Mouse (Mus musculus): Measurements from ENCODE around the gene Plekha3. TPM values are rescaled to one million over a fixed set of nuclear protein-coding genes. Genes with fewer than 3 reads are reported as not detected.
A peak's percentile ranks its signal among the peaks of the same experiment; 100 is the strongest.

Plekha3 gene
- polyA plus RNA-seq (2015; fragmentation: Nextera tagmentation; extraction: Ambion mirVana): 9.5 TPM in 2 replicates

DNA sequence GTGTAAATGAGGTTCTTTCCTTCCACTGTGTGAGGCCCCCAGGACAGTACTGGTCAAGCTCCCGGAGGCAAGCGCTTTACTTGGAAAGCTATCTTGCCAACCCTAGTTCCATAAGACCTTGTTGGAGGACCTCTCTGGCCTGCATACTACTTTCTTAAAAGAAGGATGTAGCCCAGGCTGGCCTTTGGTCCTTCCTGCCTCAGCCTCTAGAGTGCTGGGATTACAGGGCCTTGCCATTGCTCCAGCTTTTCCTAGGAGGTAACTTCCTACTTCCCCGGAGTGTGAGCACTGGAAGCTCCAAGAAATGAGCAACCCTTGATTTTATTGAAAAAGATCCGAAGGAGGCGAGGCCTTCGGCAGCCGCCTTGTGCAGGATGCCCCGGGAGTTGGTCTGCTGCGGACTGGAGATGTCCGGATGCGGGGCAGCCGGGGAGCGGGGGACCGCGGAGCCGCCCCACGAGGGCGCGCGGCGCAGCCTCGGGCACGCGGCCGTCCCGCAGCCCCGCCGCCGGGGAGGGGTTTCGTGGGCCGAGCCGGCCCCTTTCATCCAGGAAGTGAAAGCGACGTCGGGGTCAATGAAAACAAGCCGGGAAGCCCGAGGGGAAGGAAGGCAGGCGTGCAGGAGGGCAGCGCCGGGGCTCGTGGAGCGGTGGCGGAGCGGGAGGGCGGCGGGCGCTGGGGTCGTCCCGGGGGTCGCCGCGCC is at the start of gene Plekha3:
Plekha3 (plus strand) TSS at position 557 of the 703 bp plus-strand sequence.
- 4% methylated on average over 46 of the region's 52 CpGs for WGBS

DNA sequence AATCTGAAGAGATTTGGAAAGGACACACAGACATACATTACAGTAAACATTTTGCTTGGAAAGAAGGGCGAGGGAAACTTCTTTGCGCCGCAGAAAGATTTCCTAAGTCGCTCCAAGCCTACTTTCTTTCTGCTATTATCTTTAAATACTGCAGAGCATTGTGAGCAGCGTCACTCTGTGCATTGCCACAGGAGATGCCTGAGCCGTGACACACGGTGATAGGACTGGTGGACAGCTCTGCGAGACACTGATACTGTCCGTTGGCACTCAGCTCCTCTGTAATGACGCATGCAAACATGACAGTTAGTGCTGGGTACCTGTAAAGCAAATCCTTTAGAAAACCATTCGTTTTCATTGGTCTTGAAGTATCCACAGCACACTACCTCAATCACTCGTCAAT is 44.8 kb upstream of the Plekha3 start:
- Histone ChIP-seq H3K27ac (no peak overlapping the region), H3K4me2 (replicated peaks) (no peak overlapping the region), H3K4me3 (replicated peaks) (no peak overlapping the region), H3K36me3 (peaks cover 28% of the 10 kb centered on the region), H3K4me1 (replicated peaks) (no peaks in the 10 kb centered on the region), H3K9me3 (0 out of 2 replicates have a peak, but pooled peaks cover 3% of the 10 kb centered on the region), H3K9ac (no peak overlapping the region), H3K27me3 (replicated peaks) (no peaks in the 10 kb centered on the region)
- WGBS: 93% methylated on average over 12 of the region's 12 CpGs
- ATAC-seq: no peak

More for the DNA sequence above, at the start of gene Plekha3:
- peak within 1 kb of the TSS; percentile 82 for H3K27ac ChIP-seq
- H3K4me1 ChIP-seq (replicated peaks): peaks cover 14% of the 10 kb centered on the region
- H3K9ac ChIP-seq: peak within 1 kb of the TSS; percentile 82
- peak within 1 kb of the TSS; percentile 72 for H3K4me2 ChIP-seq (replicated peaks)
- H3K4me3 ChIP-seq (replicated peaks): peak within 1 kb of the TSS; percentile 92
- no peaks in the 10 kb centered on the region for H3K9me3 ChIP-seq
- no peaks in the 10 kb centered on the region for H3K27me3 ChIP-seq (replicated peaks)
- ATAC-seq: peak; percentile 82
- no peaks in the 10 kb centered on the region for H3K36me3 ChIP-seq

GRCm38 (mm10) chr2:76631600-76631999 is 43.5 kb upstream of the Plekha3 start:
- H3K36me3 ChIP-seq: peaks cover 29% of the 10 kb centered on the region
- 91% methylated on average over 4 of the region's 4 CpGs for WGBS
- H3K9ac ChIP-seq: no peak overlapping the region
- no peak overlapping the region for H3K27ac ChIP-seq
- no peaks in the 10 kb centered on the region for H3K4me1 ChIP-seq (replicated peaks)
- H3K9me3 ChIP-seq: 0 out of 2 replicates have a peak, but pooled peaks cover under 1% of the 10 kb centered on the region
- H3K4me2 ChIP-seq (replicated peaks): no peak overlapping the region
- no peak for ATAC-seq
- no peaks in the 10 kb centered on the region for H3K27me3 ChIP-seq (replicated peaks)
- H3K4me3 ChIP-seq (replicated peaks): no peak overlapping the region

GRCm38 (mm10) chr2:76639637-76640036 is 35.4 kb upstream of the Plekha3 start:
- 95% methylated on average over 2 of the region's 2 CpGs for WGBS
- Histone ChIP-seq H3K9me3 (no peaks in the 10 kb centered on the region), H3K4me2 (replicated peaks) (no peak overlapping the region), H3K27me3 (replicated peaks) (no peaks in the 10 kb centered on the region), H3K9ac (no peak overlapping the region), H3K27ac (no peak overlapping the region), H3K36me3 (peaks cover 16% of the 10 kb centered on the region), H3K4me3 (replicated peaks) (no peak overlapping the region), H3K4me1 (replicated peaks) (no peaks in the 10 kb centered on the region)
- ATAC-seq: no peak

- H3K27me3 ChIP-seq (replicated peaks): no peaks in the 10 kb centered on the region
- no peak overlapping the region for H3K9ac ChIP-seq
- no peaks in the 10 kb centered on the region for H3K9me3 ChIP-seq
- no peak for ATAC-seq
- no peak overlapping the region for H3K4me3 ChIP-seq (replicated peaks)
- no peak overlapping the region for H3K4me2 ChIP-seq (replicated peaks)
- no peak overlapping the region for H3K27ac ChIP-seq
- H3K4me1 ChIP-seq (replicated peaks): 0 out of 2 replicates have a peak, but pooled peaks cover 11% of the 10 kb centered on the region
- 0 out of 2 replicates have a peak, but pooled peaks cover 4% of the 10 kb centered on the region for H3K36me3 ChIP-seq
These were observed 31.3 kb upstream of the Plekha3 start for GRCm38 (mm10) chr2:76643801-76644200.

- peak overlapping the region; percentile 87 for H3K27ac ChIP-seq
- H3K4me3 ChIP-seq (replicated peaks): peak overlapping the region; percentile 65
- WGBS: under 1% methylated on average over 31 of the region's 32 CpGs
- no peaks in the 10 kb centered on the region for H3K9me3 ChIP-seq
- no peaks in the 10 kb centered on the region for H3K27me3 ChIP-seq (replicated peaks)
- no peaks in the 10 kb centered on the region for H3K36me3 ChIP-seq
- 0 out of 2 replicates have a peak, but pooled peaks cover 11% of the 10 kb centered on the region for H3K4me1 ChIP-seq (replicated peaks)
- H3K4me2 ChIP-seq (replicated peaks): peak overlapping the region; percentile 87
- peak overlapping the region; percentile 83 for H3K9ac ChIP-seq
- peak; percentile 67 for ATAC-seq
These were observed 27.6 kb upstream of the Plekha3 start for GRCm38 (mm10) chr2:76647441-76647869.

DNA sequence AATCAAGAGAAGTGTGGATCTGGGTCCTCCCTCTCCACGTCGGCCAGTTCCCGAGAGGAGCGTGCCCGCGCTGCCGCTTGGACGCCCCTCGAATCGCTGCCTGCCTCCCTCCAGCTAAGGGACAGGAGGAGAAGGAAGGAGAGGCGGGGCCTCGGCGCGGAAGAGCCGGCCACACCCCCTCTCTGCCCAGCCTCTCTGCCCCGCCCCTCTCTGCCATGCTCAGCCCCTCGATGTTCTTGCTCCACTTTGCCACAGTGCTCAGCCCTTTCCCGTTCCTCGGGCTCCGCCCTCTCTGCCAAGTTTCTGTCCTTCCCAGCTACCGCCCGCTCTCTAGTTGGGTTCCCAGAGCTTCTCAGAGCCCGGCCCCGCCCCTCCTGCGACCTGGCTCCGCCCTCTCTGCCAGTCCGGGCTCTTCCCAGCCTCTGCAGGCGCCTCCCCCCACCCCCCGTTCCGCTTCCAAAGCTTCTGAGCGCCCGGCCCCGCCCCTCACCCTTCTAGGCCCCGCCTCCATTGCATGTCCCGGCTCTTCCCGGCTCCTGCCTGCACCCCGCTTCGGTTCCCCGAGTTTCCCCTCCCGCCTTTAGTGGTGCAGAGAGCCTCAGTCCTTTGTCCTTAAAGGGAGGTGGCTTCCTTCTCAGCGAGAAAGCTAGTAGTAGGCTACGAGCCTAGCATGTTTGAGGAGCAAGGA is 27.1 kb upstream of the Plekha3 start, which contains the start of the genes Prkra and Pjvk:
Prkra (minus strand) TSS at position 133 of the 688 bp plus-strand sequence.
Pjvk (plus strand) TSS at position 594 of the 688 bp plus-strand sequence.
- Histone ChIP-seq H3K27me3 (replicated peaks) (no peaks in the 10 kb centered on the region), H3K27ac (peak within 1 kb of the TSS; percentile 87), H3K4me2 (replicated peaks) (peak within 1 kb of the TSS; percentile 87), H3K4me3 (replicated peaks) (peak within 1 kb of the TSS; percentile 65), H3K36me3 (no peaks in the 10 kb centered on the region), H3K4me1 (replicated peaks) (0 out of 2 replicates have a peak, but pooled peaks cover 11% of the 10 kb centered on the region), H3K9ac (peak within 1 kb of the TSS; percentile 83), H3K9me3 (no peaks in the 10 kb centered on the region)
- under 1% methylated on average over 42 of the region's 42 CpGs for WGBS
- ATAC-seq: peak; percentile 98

GRCm38 (mm10) chr2:76648666-76649141 is 26.4 kb upstream of the Plekha3 start:
- Histone ChIP-seq H3K4me1 (replicated peaks) (0 out of 2 replicates have a peak, but pooled peaks cover 11% of the 10 kb centered on the region), H3K27me3 (replicated peaks) (no peaks in the 10 kb centered on the region), H3K9ac (peak overlapping the region; percentile 44), H3K36me3 (no peaks in the 10 kb centered on the region), H3K9me3 (no peaks in the 10 kb centered on the region), H3K4me2 (replicated peaks) (peak overlapping the region; percentile 87), H3K4me3 (replicated peaks) (peak overlapping the region; percentile 65), H3K27ac (peak overlapping the region; percentile 87)
- whole genome bisulfite sequencing: 25% methylated on average over 13 of the region's 13 CpGs
- ATAC-seq: peak; percentile 57

DNA sequence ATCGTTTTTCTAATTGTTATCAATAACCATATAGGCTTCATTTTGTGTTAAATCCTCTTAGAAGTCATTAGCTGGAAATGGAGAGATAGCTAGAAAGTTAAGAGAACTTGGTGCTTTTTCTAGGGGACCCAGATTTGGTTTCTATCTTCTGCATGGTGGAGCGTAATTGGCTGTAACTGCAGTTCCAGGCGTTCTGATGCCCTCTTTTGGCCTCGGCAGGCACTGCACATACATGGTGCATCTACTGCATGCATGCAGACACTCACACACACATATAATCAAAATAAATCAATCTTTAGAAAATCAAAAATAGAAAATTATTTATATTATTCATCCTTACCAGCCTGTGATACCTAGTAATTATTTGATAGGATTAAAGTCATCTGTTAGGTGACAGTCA is 22.0 kb upstream of the Plekha3 start:
- H3K27ac ChIP-seq: no peak overlapping the region
- no peak overlapping the region for H3K4me2 ChIP-seq (replicated peaks)
- H3K27me3 ChIP-seq (replicated peaks): no peaks in the 10 kb centered on the region
- no peak overlapping the region for H3K4me3 ChIP-seq (replicated peaks)
- 94% methylated on average over 4 of the region's 4 CpGs for WGBS
- no peaks in the 10 kb centered on the region for H3K36me3 ChIP-seq
- 0 out of 2 replicates have a peak, but pooled peaks cover 4% of the 10 kb centered on the region for H3K4me1 ChIP-seq (replicated peaks)
- no peaks in the 10 kb centered on the region for H3K9me3 ChIP-seq
- no peak overlapping the region for H3K9ac ChIP-seq
- ATAC-seq: no peak

DNA sequence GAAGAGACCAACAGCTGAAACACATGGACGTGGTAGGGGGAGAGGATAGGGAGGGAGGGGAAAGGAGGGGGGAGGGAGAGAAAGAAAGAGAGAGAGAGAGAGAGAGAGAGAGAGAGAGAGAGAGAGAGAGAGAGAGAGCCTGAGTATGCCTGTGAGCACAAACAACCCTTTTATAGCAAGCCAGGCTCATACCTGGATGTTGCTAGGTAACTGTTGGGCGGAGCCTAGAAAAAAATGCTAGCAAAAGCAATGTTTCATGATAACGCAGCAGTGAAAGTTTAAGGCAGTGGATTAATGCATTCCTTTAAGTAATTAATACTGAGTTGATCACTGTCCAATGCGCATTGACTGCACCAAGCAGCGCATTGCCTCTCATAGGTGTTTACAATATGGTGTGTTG is 20.4 kb upstream of the Plekha3 start:
- no peaks in the 10 kb centered on the region for H3K9me3 ChIP-seq

GRCm38 (mm10) chr2:76655444-76655843 is 19.6 kb upstream of the Plekha3 start:
- H3K4me2 ChIP-seq (replicated peaks): no peak overlapping the region
- no peak overlapping the region for H3K27ac ChIP-seq
- no peaks in the 10 kb centered on the region for H3K36me3 ChIP-seq
- H3K9me3 ChIP-seq: no peaks in the 10 kb centered on the region
- 84% methylated on average over 3 of the region's 3 CpGs for WGBS
- no peaks in the 10 kb centered on the region for H3K4me1 ChIP-seq (replicated peaks)
- no peak overlapping the region for H3K4me3 ChIP-seq (replicated peaks)
- ATAC-seq: no peak
- no peaks in the 10 kb centered on the region for H3K27me3 ChIP-seq (replicated peaks)
- no peak overlapping the region for H3K9ac ChIP-seq

More for the DNA sequence above, 20.4 kb upstream of the Plekha3 start:
- Histone ChIP-seq H3K27me3 (replicated peaks) (no peaks in the 10 kb centered on the region), H3K9ac (no peak overlapping the region), H3K36me3 (no peaks in the 10 kb centered on the region), H3K27ac (no peak overlapping the region), H3K4me3 (replicated peaks) (no peak overlapping the region), H3K4me1 (replicated peaks) (no peaks in the 10 kb centered on the region), H3K4me2 (replicated peaks) (no peak overlapping the region)
- peak; percentile 48; the same call in 1 of the 2 replicates for ATAC-seq
- WGBS: 69% methylated on average over 5 of the region's 5 CpGs

DNA sequence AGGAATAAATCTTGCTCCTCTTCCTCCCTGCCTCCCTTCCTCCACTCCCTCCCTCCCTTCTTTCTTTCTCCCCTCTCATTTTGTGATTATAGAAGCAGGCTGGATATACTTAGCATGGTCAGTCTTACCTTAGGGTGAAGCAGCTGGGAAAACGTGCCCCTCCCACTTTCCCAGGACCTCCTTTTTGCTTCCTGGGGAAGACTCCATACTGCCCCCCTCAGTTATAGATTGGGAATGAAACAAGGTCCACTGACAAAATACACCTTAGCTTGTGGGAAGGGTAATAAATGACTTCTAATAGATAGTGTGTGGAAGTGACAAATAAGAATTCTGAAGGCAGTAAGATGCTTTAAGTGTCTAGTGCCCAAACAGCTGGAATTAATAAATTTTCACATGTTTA is 19.1 kb upstream of the Plekha3 start:
- H3K36me3 ChIP-seq: no peaks in the 10 kb centered on the region
- no peak overlapping the region for H3K27ac ChIP-seq
- no peak overlapping the region for H3K4me2 ChIP-seq (replicated peaks)
- no peak overlapping the region for H3K9ac ChIP-seq
- 12% methylated on average over 1 of the region's 1 CpGs for WGBS
- H3K9me3 ChIP-seq: no peaks in the 10 kb centered on the region
- H3K4me3 ChIP-seq (replicated peaks): no peak overlapping the region
- no peaks in the 10 kb centered on the region for H3K4me1 ChIP-seq (replicated peaks)
- no peaks in the 10 kb centered on the region for H3K27me3 ChIP-seq (replicated peaks)
- ATAC-seq: no peak

All from intestine, embryonic 15.5 days (tissue).